Mouse (Mus musculus) MEL (cell line): ENCODE data around the gene Cdca5. TPM values are rescaled to one million over a fixed set of nuclear protein-coding genes. Genes with fewer than 3 reads are reported as not detected.

ENCODE experiments used
- DNase-seq: peaks from one replicate; pipeline ENCODE4 v3.0.0; 2011; ENCODE audit warnings: low read depth, low spot score
- H3K27ac ChIP-seq: 2 replicates; pipeline ENCODE4 v1.5.1; 2012; ENCODE audit warnings: low read depth, mild to moderate bottlenecking, control low read depth, low read length, moderate library complexity; ENCODE audit not compliant: control insufficient read depth
- H3K27me3 ChIP-seq, 2 experiments: fragments of 150-350 bp in 1 of 2; sonication (generic) in 1 of 2; 2 replicates each; pipeline ENCODE4 v1.6.1; 2012; ENCODE audit warnings: low read length in 2 of 2, mild to moderate bottlenecking in 2 of 2, improper control_type of control experiment in 1 of 2, moderate library complexity in 1 of 2; ENCODE audit not compliant: insufficient read depth in 2 of 2, control insufficient read depth in 1 of 2
- H3K36me3 ChIP-seq, 2 experiments: 2 replicates each; pipeline ENCODE4 v1.6.1; 2012 to 2014; ENCODE audit warnings: low read length in 2 of 2, improper control_type of control experiment in 1 of 2, inconsistent platforms in 1 of 2, mild to moderate bottlenecking in 1 of 2; ENCODE audit not compliant: insufficient read depth in 2 of 2, control insufficient read depth in 1 of 2
- H3K4me1 ChIP-seq, 2 experiments: fragments of 150-350 bp in 1 of 2; sonication (generic) in 1 of 2; 2 replicates each; pipeline ENCODE4 v1.6.1; 2012; ENCODE audit warnings: low read length in 2 of 2, improper control_type of control experiment in 1 of 2, mild to moderate bottlenecking in 1 of 2; ENCODE audit not compliant: insufficient read depth in 2 of 2, control insufficient read depth in 1 of 2
- H3K4me3 ChIP-seq, 2 experiments: fragments of 150-350 bp in 1 of 2; sonication (generic) in 1 of 2; 2 replicates each; pipeline ENCODE4 v1.5.1; 2012; ENCODE audit warnings: low read depth in 2 of 2, low read length in 2 of 2, mild to moderate bottlenecking in 2 of 2, moderate library complexity in 2 of 2, control low read depth in 1 of 2, improper control_type of control experiment in 1 of 2; ENCODE audit not compliant: control insufficient read depth in 1 of 2, insufficient read depth in 1 of 2
- H3K79me2 ChIP-seq: 2 replicates; pipeline ENCODE4 v1.6.1; 2012; ENCODE audit warnings: mild to moderate bottlenecking, low read length, moderate library complexity; ENCODE audit not compliant: control insufficient read depth, poor library complexity, insufficient read depth
- H3K9ac ChIP-seq: 2 replicates; pipeline ENCODE4 v1.6.1; 2012; ENCODE audit warnings: low read depth, mild to moderate bottlenecking, control low read depth, low read length, moderate library complexity; ENCODE audit not compliant: control insufficient read depth, poor library complexity, severe bottlenecking
- H3K9me3 ChIP-seq: fragments of 150-350 bp; sonication (generic); replicated peaks from 2 replicates; pipeline ENCODE4 v1.6.1; 2012; ENCODE audit warnings: mild to moderate bottlenecking, low read length, improper control_type of control experiment, moderate library complexity; ENCODE audit not compliant: insufficient read depth
- BHLHE40 ChIP-seq: IDR thresholded peaks from 2 replicates; pipeline ENCODE4 v1.6.1; 2012; ENCODE audit warnings: low read depth, mild to moderate bottlenecking, inconsistent platforms, low read length, improper control_type of control experiment, borderline replicate concordance
- CHD2 ChIP-seq: IDR thresholded peaks from 2 replicates; pipeline ENCODE4 v1.6.1; 2011; ENCODE audit warnings: low read length, improper control_type of control experiment
- CTCF ChIP-seq, 3 experiments: IDR thresholded peaks in 2 of 3; conservative IDR thresholded peaks in 1 of 3; 2 replicates each; pipeline ENCODE4 v1.5.1; 2011 to 2012; ENCODE audit warnings: low read length in 3 of 3, low read depth in 2 of 3, mild to moderate bottlenecking in 2 of 3, improper control_type of control experiment in 1 of 3, inconsistent platforms in 1 of 3, mixed read lengths in 1 of 3, moderate library complexity in 1 of 3; ENCODE audit not compliant: control insufficient read depth in 1 of 3, insufficient read depth in 1 of 3, poor library complexity in 1 of 3, severe bottlenecking in 1 of 3
- E2F4 ChIP-seq: IDR thresholded peaks from 2 replicates; pipeline ENCODE4 v1.6.1; 2011; ENCODE audit warnings: low read depth, low read length, improper control_type of control experiment, borderline replicate concordance
- ELF1 ChIP-seq: IDR thresholded peaks from 2 replicates; pipeline ENCODE4 v1.6.1; 2014; ENCODE audit warnings: low read depth, mild to moderate bottlenecking, inconsistent platforms, low read length, improper control_type of control experiment, moderate library complexity
- EP300 ChIP-seq, 2 experiments: IDR thresholded peaks; 2 replicates each; pipeline ENCODE4 v1.6.1; 2011; ENCODE audit warnings: improper control_type of control experiment in 2 of 2, low read length in 2 of 2, low read depth in 1 of 2, mild to moderate bottlenecking in 1 of 2
- GABPA ChIP-seq: IDR thresholded peaks from 2 replicates; pipeline ENCODE4 v1.6.1; 2012; ENCODE audit warnings: low read depth, mild to moderate bottlenecking, inconsistent platforms, low read length, improper control_type of control experiment, moderate library complexity
- JUND ChIP-seq: IDR thresholded peaks from 2 replicates; pipeline ENCODE4 v1.6.1; 2011; ENCODE audit warnings: low read depth, mild to moderate bottlenecking, improper control_type of control experiment, low read length
- KAT2A ChIP-seq: conservative IDR thresholded peaks from 2 replicates; pipeline ENCODE4 v1.6.1; 2012; ENCODE audit warnings: low read depth, low read length, improper control_type of control experiment, inconsistent platforms
- MAFK ChIP-seq: IDR thresholded peaks from 2 replicates; pipeline ENCODE4 v1.6.1; 2011; ENCODE audit warnings: low read depth, mild to moderate bottlenecking, low read length, improper control_type of control experiment, borderline replicate concordance
- MAZ ChIP-seq: IDR thresholded peaks from 2 replicates; pipeline ENCODE4 v1.6.1; 2012; ENCODE audit warnings: low read depth, mild to moderate bottlenecking, inconsistent platforms, low read length, improper control_type of control experiment
- MYC ChIP-seq: IDR thresholded peaks from 2 replicates; pipeline ENCODE4 v1.6.1; 2011; ENCODE audit warnings: low read depth, mild to moderate bottlenecking, low read length, improper control_type of control experiment, moderate library complexity
- NELFE ChIP-seq: IDR thresholded peaks from 2 replicates; pipeline ENCODE4 v1.6.1; 2011; ENCODE audit warnings: low read depth, low read length, improper control_type of control experiment
- NRF1 ChIP-seq: IDR thresholded peaks from 2 replicates; pipeline ENCODE4 v1.6.1; 2014; ENCODE audit warnings: low read depth, mild to moderate bottlenecking, inconsistent platforms, low read length, improper control_type of control experiment, moderate library complexity; ENCODE audit not compliant: poor library complexity, insufficient read depth, severe bottlenecking
- POLR2A ChIP-seq, 2 experiments: IDR thresholded peaks; 2 replicates each; pipeline ENCODE4 v1.6.1; 2011 to 2012; ENCODE audit warnings: low read length in 2 of 2, mild to moderate bottlenecking in 2 of 2, control low read depth in 1 of 2, improper control_type of control experiment in 1 of 2, low read depth in 1 of 2, moderate library complexity in 1 of 2; ENCODE audit not compliant: control insufficient read depth in 1 of 2, insufficient read depth in 1 of 2, poor library complexity in 1 of 2
- POLR2AphosphoS5 ChIP-seq: IDR thresholded peaks from 2 replicates; pipeline ENCODE4 v1.6.1; 2012; ENCODE audit warnings: low read depth, borderline replicate concordance, mild to moderate bottlenecking, inconsistent platforms, low read length, moderate library complexity, mixed read lengths
- RAD21 ChIP-seq: IDR thresholded peaks from 2 replicates; pipeline ENCODE4 v1.6.1; 2011; ENCODE audit warnings: mild to moderate bottlenecking, low read depth, low read length, improper control_type of control experiment
- RCOR1 ChIP-seq: IDR thresholded peaks from 2 replicates; pipeline ENCODE4 v1.6.1; 2012; ENCODE audit warnings: low read depth, mild to moderate bottlenecking, inconsistent platforms, low read length, improper control_type of control experiment
- SMC3 ChIP-seq: IDR thresholded peaks from 2 replicates; pipeline ENCODE4 v1.6.1; 2011; ENCODE audit warnings: low read depth, low read length, improper control_type of control experiment
- TAL1 ChIP-seq: IDR thresholded peaks from 2 replicates; pipeline ENCODE4 v1.6.1; 2012; ENCODE audit warnings: mild to moderate bottlenecking, inconsistent platforms, low read length, moderate library complexity, mixed read lengths
- TBP ChIP-seq: IDR thresholded peaks from 2 replicates; pipeline ENCODE4 v1.8.0; 2011; ENCODE audit warnings: low read depth, low read length, improper control_type of control experiment
- ZC3H11A ChIP-seq: IDR thresholded peaks from 2 replicates; pipeline ENCODE4 v1.6.1; 2012; ENCODE audit warnings: low read depth, mild to moderate bottlenecking, inconsistent platforms, low read length, improper control_type of control experiment
- polyA plus RNA-seq, 2 experiments: library from polyadenylated mRNA; stranded (reverse) in 1 of 2; unstranded in 1 of 2; fragments of >175 nt in 1 of 2; fragments of >200 nt in 1 of 2; gene quantifications; 2 replicates each; pipeline versions ENCODE4 v1.2.1 to v1.2.4; 2012; ENCODE audit warnings: low replicate concordance in 2 of 2, low read depth in 1 of 2; ENCODE audit not compliant: insufficient read length in 2 of 2, insufficient read depth in 1 of 2, missing spikeins in 1 of 2
- total RNA-seq: library from RNA; depleted of rRNA; stranded (reverse); fragments of 300-350 nt; gene quantifications from 2 replicates; pipeline ENCODE4 v1.2.3, GENCODE M21; 2012

The Cdca5 gene
- total and polyA plus RNA-seq, 3 experiments, result 48.5 to 56.5 TPM; not detected in 1

- Histone ChIP-seq H3K36me3 (peaks cover 0 to 3% of the 10 kb centered on the region in 2 experiments; a peak in 2 of 4 replicates), H3K27me3 (no peaks in the 10 kb centered on the region; a peak in 1 of 4 replicates), H3K27ac (no peak overlapping the region), H3K9me3 (no peaks in the 10 kb centered on the region), H3K4me3 (no peak overlapping the region), H3K79me2 (no peaks in the 10 kb centered on the region), H3K4me1 (peaks cover 0 to 3% of the 10 kb centered on the region in 2 experiments; a peak in 2 of 4 replicates), H3K9ac (no peak overlapping the region)
- DNase-seq, result no peak
- TF ChIP-seq TAL1, result no peak
- TF ChIP-seq NELFE, result no peak
- no peak for TF ChIP-seq NRF1
- no peak for TF ChIP-seq RCOR1
- TF ChIP-seq POLR2AphosphoS5, result no peak
- no peak for TF ChIP-seq KAT2A
- TF ChIP-seq GABPA, result no peak
- no peak for TF ChIP-seq MYC
- TF ChIP-seq E2F4, result no peak
- TF ChIP-seq MAZ, result no peak
- no peak for TF ChIP-seq EP300 (IDR thresholded peaks at IDR 0.05; ENCODE audit: low read depth in 1 of 2, low read length in 2 of 2)
- TF ChIP-seq ELF1, result no peak
- TF ChIP-seq BHLHE40, result no peak
Measured at GRCm38 (mm10) chr19:6038326-6038725, 46.5 kb upstream of the Cdca5 start.

- TF ChIP-seq POLR2A (IDR thresholded peaks at IDR 0.05; ENCODE audit: control insufficient read depth in 1 of 2, insufficient read depth in 1 of 2, low read depth in 1 of 2, low read length in 2 of 2, poor library complexity in 1 of 2) (no peak), MAFK (no peak), ZC3H11A (peak; percentile 16; the same call in 1 of the 2 replicates), RAD21 (peak; percentile 34), JUND (no peak), CHD2 (no peak), TBP (peak; percentile 85), MYC (peak; percentile 82), CTCF (IDR thresholded peaks at IDR 0.05 in 2 of 3, conservative IDR thresholded peaks at IDR 0.05 in 1 of 3; ENCODE audit: control insufficient read depth in 1 of 3, insufficient read depth in 1 of 3, low read depth in 2 of 3, low read length in 3 of 3, poor library complexity in 1 of 3, severe bottlenecking in 1 of 3) (peak in 2 of 3 experiments; percentile 9 to 38; a peak in 2 of 6 replicates), SMC3 (peak; percentile 41)
- TF ChIP-seq, all 39 proteins: peak for 6
- no peak overlapping the region for H3K27ac ChIP-seq
- peaks cover under 1 to 7% of the 10 kb centered on the region in 2 experiments for H3K4me1 ChIP-seq
- no peaks in the 10 kb centered on the region; a peak in 1 of 4 replicates for H3K27me3 ChIP-seq
- no peak overlapping the region for H3K9ac ChIP-seq
- peak; percentile 50 for DNase-seq
- H3K79me2 ChIP-seq, result no peaks in the 10 kb centered on the region
- H3K9me3 ChIP-seq, result no peaks in the 10 kb centered on the region
- H3K4me3 ChIP-seq, result no peak overlapping the region
- H3K36me3 ChIP-seq, result peaks cover 0 to 5% of the 10 kb centered on the region in 2 experiments; a peak in 2 of 4 replicates
Measured at GRCm38 (mm10) chr19:6040002-6040401, 44.8 kb upstream of the Cdca5 start.
